Mouse (Mus musculus) adrenal gland, postnatal 25 days (tissue): ENCODE data around the gene Gtf3c5. TPM values are rescaled to one million over a fixed set of nuclear protein-coding genes. Genes with fewer than 3 reads are reported as not detected.

Experiments used
- DNase-seq: peaks from one replicate; pipeline ENCODE4 v3.0.0; 2021; ENCODE audit warnings: mixed read lengths
- long read RNA-seq: library from polyadenylated mRNA; stranded (forward); transcript quantifications from one replicate; pipeline ENCODE4 v2.0.0, GENCODE M21; 2021
- total RNA-seq: library from RNA; stranded (reverse); gene quantifications from 2 replicates; pipeline ENCODE4 v1.2.3, GENCODE M21; 2021

Gene Gtf3c5
- total RNA-seq, result 22.3 and 24.4 TPM in 2 replicates
- long read RNA-seq, transcript Gtf3c5-201 (12 exons, 2,739 nt), result major isoform, 8 of 18 reads
- long read RNA-seq, partial matches to known transcripts, result 3 of 18 reads
- long read RNA-seq, other reads (novel, unspliced or antisense), result 7 of 18 reads

DNA sequence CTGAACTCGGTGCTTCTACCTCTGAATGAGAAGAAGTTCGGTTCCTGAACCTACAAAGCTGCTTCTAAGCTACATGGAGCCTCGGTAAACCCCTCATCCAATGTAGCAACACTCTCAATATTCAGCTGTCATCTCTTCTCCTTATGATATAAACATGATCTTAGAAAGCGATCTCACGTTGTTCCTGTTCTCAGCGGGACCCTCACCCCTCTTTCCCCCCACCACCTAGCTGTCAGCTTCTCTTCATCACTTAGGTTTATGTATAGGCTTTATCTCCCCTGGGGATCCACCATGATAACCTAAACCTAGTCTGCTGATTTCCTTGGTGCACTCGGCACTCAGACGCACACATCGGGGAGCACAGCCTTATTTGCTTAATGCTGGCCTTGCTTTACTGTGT is at the start of gene Gtf3c5:
Gtf3c5 (minus strand) TSS at position 101 of the 400 bp plus-strand sequence.
- no peak for DNase-seq

DNA sequence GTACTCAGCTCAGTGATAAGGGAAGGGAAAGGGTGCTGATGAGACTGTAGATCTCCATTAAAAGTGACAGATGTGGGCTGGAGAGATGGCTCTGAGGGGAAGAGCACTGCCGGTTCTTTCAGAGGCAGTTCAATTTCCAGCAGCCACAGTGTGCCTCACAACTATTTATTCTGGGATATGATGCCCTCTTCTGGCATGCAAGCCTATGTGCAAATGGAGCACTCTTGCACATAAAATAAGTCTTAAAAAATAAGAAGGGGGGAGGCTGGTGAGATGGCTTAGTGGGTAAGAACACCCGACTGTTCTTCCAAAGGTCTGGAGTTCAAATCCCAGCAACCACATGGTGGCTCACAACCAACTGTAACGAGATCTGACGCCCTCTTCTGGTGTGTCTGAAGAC is 49.6 kb upstream of the Gtf3c5 start:
- no peak for DNase-seq

DNA sequence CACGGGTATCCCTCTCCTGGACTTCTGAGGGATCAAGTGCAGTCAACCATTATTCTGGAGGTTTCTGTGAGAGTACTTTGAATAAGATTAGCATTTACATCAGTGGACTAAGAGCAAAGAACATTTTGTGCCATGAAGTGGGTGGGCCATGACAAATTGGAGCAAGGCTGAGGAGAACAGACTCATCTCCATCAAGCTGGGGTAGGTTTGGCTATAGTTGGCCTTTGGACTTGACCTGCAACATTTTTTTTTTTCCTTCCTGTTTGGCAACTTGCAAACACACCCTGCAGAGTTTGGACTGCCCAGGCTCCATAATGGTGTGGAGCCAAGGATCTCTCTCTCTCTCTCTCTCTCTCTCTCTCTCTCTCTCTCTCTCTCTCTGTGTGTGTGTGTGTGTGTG is 49.1 kb upstream of the Gtf3c5 start:
- no peak for DNase-seq

DNA sequence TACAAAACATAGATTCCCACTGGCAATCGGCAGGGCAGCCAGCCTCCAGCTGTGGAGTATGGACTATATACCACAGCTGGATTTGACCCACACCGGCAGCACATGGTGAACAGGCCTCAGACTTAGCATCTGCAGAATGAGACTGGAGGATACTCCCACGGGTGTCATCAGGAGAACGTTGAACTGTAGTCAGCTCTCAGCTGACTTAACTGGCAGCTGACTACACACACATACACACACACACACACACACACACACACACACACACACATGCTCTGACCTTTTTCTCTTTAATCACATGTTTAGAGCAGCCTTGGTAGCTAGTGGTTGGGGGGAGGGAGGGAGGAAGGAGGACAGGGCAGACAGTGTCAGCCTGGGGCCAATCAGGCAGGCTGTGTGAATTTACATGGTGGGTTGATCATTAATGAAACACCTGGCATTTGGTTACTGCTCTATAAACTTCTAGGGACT is 46.4 kb upstream of the Gtf3c5 start:
- DNase-seq, result no peak

- no peak for DNase-seq
Observed at GRCm38 (mm10) chr2:28628053-28628452, 44.5 kb upstream of the Gtf3c5 start.

- DNase-seq, result no peak
Observed at GRCm38 (mm10) chr2:28626038-28626437, 42.5 kb upstream of the Gtf3c5 start.

DNA sequence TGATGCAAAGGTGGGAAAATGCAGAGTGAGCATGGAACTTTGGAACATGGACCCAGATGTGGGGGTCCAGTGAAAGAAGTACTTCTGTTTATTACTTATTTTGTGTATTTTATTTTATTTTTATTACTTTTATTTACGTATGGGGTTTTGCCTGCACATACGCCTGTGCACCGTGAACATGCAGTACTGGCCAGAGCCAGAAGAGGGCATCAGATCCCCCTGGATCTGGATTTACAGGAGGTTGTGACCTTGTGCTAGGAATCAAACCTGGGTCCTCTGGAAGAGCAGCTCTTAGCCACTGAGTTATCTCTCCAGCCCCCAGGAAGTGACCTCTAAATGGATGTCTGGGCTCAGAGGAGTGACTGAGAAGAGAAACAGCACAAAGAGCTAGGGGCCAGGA is 41.3 kb upstream of the Gtf3c5 start:
- DNase-seq, result no peak

- peak; percentile 35 for DNase-seq
Observed at GRCm38 (mm10) chr2:28622521-28623124, 39.1 kb upstream of the Gtf3c5 start.

GRCm38 (mm10) chr2:28621664-28622171 is 38.2 kb upstream of the Gtf3c5 start, which contains the start of gene Gfi1b:
Gfi1b (minus strand) TSS chr2:28621982.
- no peak for DNase-seq

DNA sequence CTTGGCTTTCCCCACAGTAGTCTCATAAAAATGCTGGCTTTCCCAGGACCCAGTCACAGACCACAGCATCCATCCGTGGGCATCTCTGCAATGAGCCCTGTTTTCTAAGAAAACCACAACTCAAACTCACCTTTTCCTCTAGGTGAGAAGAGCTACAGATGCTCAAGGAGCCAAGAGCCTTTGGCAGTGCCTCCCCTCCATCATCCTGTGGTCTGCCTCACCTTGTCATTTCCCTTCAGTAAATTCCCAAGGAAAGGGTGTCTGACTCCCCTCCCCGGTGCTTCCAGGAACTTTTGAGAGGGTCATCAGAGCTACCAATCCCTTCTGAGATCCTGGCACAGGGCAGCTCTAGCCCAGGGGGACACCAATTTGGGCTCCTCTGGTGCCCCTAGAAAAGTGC is 37.6 kb upstream of the Gtf3c5 start:
- DNase-seq, result no peak

DNA sequence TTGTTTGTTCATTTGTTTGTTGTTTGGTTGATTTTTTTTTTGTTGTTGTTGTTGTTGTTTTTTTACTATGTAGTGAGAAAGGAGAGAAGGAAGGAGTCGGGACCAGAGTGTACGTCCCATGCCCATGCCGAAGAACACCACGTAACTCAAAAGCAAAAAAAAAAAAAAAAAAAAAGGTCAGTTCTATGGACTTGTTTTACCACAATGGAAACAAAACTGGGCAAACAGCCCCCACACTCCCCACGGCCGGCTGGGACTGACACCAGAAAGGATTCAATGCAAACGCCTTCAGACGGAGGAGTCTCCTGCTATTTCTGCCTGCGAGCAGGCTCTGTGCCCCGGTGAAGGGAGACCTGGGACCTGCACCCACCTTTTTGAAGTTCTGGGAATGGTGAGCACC is 37.0 kb upstream of the Gtf3c5 start:
- DNase-seq, result no peak

- no peak for DNase-seq
Observed at GRCm38 (mm10) chr2:28619369-28619768, 35.8 kb upstream of the Gtf3c5 start.

GRCm38 (mm10) chr2:28618777-28619336 is 35.3 kb upstream of the Gtf3c5 start:
- no peak for DNase-seq

- DNase-seq, result no peak
Observed at GRCm38 (mm10) chr2:28617498-28618486, 34.2 kb upstream of the Gtf3c5 start.

- DNase-seq, result no peak
Observed at GRCm38 (mm10) chr2:28616874-28617273, 33.3 kb upstream of the Gtf3c5 start.

- no peak for DNase-seq
Observed at GRCm38 (mm10) chr2:28616358-28616757, 32.8 kb upstream of the Gtf3c5 start.

- DNase-seq, result no peak
Observed at GRCm38 (mm10) chr2:28613599-28613998, 30.0 kb upstream of the Gtf3c5 start.

DNA sequence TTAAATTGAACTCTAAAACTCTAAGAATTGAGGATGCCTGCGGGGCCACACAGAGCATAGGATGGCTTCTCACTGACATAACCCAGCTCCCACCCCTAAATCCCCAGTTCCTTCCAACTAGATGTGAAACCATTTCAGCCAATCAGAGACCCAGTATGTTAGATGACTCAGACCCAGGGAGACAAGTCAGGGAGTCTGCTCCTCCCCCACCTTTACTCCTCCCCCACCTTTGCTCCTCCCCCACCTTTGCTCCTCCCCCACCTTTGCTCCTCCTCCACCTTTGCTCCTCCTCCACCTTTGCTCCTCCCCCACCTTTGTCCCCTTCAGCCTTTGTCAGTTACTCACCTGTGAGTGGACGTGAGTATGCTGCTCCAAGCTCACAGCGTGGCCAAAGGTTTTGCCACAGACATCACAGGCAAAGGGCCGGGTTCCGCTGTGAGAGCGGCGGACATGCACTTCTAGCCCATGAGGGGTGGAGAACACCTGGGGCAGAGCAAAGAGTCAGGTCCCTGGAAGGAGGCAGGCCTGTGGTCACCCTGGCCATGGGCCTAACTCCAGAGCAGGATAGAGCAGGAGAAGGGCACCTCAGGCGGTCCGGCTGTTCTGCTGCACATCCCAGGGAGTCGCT is 29.0 kb upstream of the Gtf3c5 start:
- no peak for DNase-seq

GRCm38 (mm10) chr2:28611407-28611787 is 27.8 kb upstream of the Gtf3c5 start:
- no peak for DNase-seq

DNA sequence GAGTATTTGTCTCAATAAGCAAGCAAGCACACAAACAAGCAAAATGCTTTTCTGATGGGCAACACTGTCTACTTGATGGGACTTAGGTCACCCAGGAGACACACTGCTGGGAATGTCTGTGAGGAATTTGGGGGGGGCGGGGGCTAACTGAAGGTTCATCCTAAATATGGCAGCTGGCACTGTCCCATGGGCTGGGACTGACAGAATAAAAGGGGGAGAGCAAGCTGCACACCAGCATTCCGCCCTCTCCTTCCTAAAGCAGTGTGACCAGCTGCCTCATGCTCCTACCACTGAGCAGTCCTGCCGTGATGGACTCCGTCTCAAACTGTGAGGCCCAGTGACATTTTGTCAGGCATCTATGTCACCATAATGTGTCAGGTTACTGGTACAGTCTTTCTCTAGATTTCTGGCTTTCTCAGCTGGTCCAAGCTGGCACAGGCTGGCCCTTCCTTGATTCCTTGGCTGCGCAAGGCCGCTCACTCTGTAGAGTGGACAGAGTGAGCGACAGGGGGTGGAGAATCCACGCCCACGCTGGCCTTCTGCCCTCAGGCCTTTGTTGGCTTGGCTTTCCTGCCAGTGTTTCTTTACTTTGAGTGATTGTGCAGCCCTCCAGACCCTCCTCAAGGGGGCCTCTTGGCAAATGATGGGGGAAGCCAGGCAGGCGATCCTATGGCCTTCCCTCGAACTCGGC is 27.3 kb upstream of the Gtf3c5 start:
- no peak for DNase-seq

GRCm38 (mm10) chr2:28609851-28610250 is 26.3 kb upstream of the Gtf3c5 start:
- no peak for DNase-seq
